Mouse (Mus musculus) testis, adult 2 months (tissue): ENCODE results near the gene Ube2l3.

Experiments used
- CTCF ChIP-seq: fragments of 200-500 bp; IDR thresholded peaks from 2 replicates; pipeline ENCODE4 v1.5.1; 2012; ENCODE audit warnings: low read depth, mild to moderate bottlenecking, inconsistent platforms, low read length, moderate library complexity; ENCODE audit not compliant: control insufficient read depth, insufficient read depth, insufficient replicate concordance
- POLR2A ChIP-seq: fragments of 200-500 bp; IDR thresholded peaks from 2 replicates; pipeline ENCODE4 v1.6.1; 2012; ENCODE audit warnings: low read depth, mild to moderate bottlenecking, inconsistent platforms, low read length, moderate library complexity; ENCODE audit not compliant: control insufficient read depth

DNA sequence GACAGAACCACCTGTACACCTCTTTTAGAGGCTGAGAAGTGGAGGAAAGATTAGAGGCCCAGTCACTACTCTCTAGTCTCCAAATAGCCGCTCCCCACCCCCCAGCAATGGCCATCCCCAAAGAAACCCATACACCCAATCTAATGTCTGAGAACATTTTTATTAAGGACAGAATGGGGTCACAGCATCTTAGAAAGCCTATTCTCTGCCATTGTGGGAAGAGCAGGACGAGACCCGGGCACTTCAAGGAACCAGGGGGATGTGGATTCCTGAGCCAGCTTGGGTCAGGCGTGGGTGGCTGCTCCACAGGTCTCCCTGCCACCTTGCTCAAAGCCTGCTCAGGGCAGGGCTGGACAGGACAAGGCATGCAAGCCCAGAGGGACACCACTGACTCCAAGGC lies 50.6 kb downstream of the Ube2l3 start:
- TF ChIP-seq CTCF (no peak), POLR2A (no peak)
